Mouse (Mus musculus) kidney, adult 10 weeks (tissue): ENCODE measurements around the gene Ugt1a1. TPM values are rescaled to one million over a fixed set of nuclear protein-coding genes. Genes with fewer than 3 reads are reported as not detected.

Source experiments
- polyA plus RNA-seq: library from polyadenylated mRNA; stranded (reverse); fragments of 350-450 nt; fragmentation: Illumina TruSeq; extraction: RNeasy Lipid Tissue Mini Kit (QIAGEN cat#74804); gene quantifications from one replicate; pipeline ENCODE4 v1.2.3, GENCODE M21; 2014; ENCODE audit warnings: low read depth, low replicate concordance

The Ugt1a1 gene
- polyA plus RNA-seq = 9.7 TPM

GRCm38 (mm10) chr1:88211812-88212211, at the start of gene Ugt1a1:
Ugt1a1 (plus strand) TSS chr1:88211959.

GRCm38 (mm10) chr1:88165711-88166110, 46.0 kb upstream of the Ugt1a1 start, which contains the start of gene Ugt1a5:
Ugt1a5 (plus strand) TSS chr1:88166012.

DNA sequence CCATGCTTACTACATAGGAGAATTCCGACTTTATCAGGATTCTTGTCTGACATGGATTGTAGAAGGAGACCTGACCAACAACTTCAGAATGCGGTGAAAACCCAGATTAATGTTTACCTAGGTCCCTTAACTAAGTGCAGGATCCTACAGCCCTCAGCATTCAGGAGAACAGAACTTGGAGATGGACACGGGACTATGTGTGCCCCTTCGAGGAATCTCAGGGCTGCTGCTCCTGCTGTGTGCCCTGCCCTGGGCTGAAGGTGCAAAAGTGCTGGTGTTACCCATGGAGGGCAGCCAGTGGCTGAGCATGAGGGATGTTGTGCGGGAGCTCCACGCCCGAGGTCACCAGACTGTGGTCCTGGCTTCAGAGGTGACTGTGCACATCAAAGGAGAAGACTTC, 11.3 kb upstream of the Ugt1a1 start, which contains the start of gene Ugt1a2:
Gene Ugt1a2, plus strand, starts transcription at position 146 of the 400 bp plus-strand sequence.

DNA sequence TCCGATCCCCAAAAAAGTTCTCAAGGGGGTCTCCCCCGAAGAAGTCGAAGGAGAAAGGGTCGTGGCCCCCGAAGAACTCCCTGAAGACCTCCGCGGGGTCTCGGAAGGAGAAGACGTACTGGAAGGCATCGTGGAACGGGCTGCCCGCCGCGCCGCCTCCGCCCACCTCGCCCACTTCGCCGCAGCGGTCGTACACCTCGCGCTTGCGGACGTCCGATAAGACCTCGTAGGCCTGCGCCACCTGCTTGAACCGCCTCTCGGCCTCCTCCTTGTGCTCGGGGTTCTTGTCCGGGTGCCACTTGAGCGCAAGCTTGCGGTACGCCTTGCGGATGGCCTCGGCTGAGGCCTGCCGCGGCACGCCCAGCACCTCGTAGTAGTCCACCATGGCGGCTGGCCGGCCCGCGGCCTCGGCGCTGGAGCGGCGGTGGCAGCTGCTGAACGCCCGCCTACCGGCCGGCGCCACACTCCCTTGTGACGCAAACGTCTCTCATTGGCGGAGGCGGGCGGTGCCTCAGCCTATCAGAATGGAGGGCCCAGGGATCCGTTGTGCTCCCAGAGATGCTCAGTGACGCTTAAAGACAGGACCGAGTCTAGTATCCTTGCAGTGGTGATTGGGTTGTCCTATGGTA, 6.4 kb upstream of the Ugt1a1 start, which contains the start of gene Dnajb3:
Gene Dnajb3, minus strand, starts transcription at position 489 of the 629 bp plus-strand sequence.

GRCm38 (mm10) chr1:88226670-88227379, 15.1 kb downstream of the Ugt1a1 start, which contains the start of gene Mroh2a:
Mroh2a (plus strand) TSS chr1:88226986.

Other genes starting within 250 kb of the Ugt1a1 start
- gene Usp40, start 203.4 kb upstream of the Ugt1a1 start, polyA plus RNA-seq = 33.3 TPM
- gene Ugt1a10, start 156.6 kb upstream of the Ugt1a1 start, polyA plus RNA-seq = 61.8 TPM
- gene Ugt1a9, start 141.2 kb upstream of the Ugt1a1 start, polyA plus RNA-seq = 2.7 TPM
- not detected for gene Ugt1a8, start 124.1 kb upstream of the Ugt1a1 start, polyA plus RNA-seq
- 433 TPM for gene Ugt1a7c, start 116.9 kb upstream of the Ugt1a1 start, polyA plus RNA-seq
- 0.81 TPM for gene Ugt1a6b, start 108.7 kb upstream of the Ugt1a1 start, polyA plus RNA-seq
- gene Ugt1a6a, start 77.2 kb upstream of the Ugt1a1 start, polyA plus RNA-seq = 17.1 TPM
- 0.24 TPM for gene Ugt1a5, start 45.9 kb upstream of the Ugt1a1 start, polyA plus RNA-seq
- gene Ugt1a2, start 11.4 kb upstream of the Ugt1a1 start, polyA plus RNA-seq = 1,708 TPM
- 2.1 TPM for gene Dnajb3, start 6.2 kb upstream of the Ugt1a1 start, polyA plus RNA-seq
- gene Mroh2a, start 15.0 kb downstream of the Ugt1a1 start, polyA plus RNA-seq = not detected
- gene Hjurp, start 65.7 kb downstream of the Ugt1a1 start, polyA plus RNA-seq = 10.4 TPM
- not detected for gene Trpm8, start 65.7 kb downstream of the Ugt1a1 start, polyA plus RNA-seq
- 295 TPM for gene Spp2, start 195.0 kb downstream of the Ugt1a1 start, polyA plus RNA-seq